Mouse (Mus musculus): ENCODE data around the gene Rbms1. TPM values are rescaled to one million over a fixed set of nuclear protein-coding genes. Genes with fewer than 3 reads are reported as not detected.

Gene Rbms1
- polyA plus RNA-seq, 1 experiment from 2014 or later, result 139 TPM

GRCm38 (mm10) chr2:60939957-60940356, 23.0 kb downstream of the Rbms1 start:
- Histone ChIP-seq H3K9me3 (no peaks in the 10 kb centered on the region), H3K4me2 (peak overlapping the region; percentile 58), H3K9ac (no peak overlapping the region), H3K4me1 (peaks cover 33% of the 10 kb centered on the region), H3K27ac (peak overlapping the region; percentile 94), H3K27me3 (no peaks in the 10 kb centered on the region), H3K36me3 (no peaks in the 10 kb centered on the region), H3K4me3 (peak overlapping the region; percentile 28)
- ATAC-seq (ENCODE audit: borderline replicate concordance, extremely low read depth, low FRiP score, low TSS enrichment), result peak; percentile 44; the same call in 1 of the 2 replicates
- WGBS, result 21% methylated on average over 2 of the region's 2 CpGs

- Histone ChIP-seq H3K9me3 (no peaks in the 10 kb centered on the region), H3K9ac (no peak overlapping the region), H3K27me3 (no peaks in the 10 kb centered on the region), H3K4me3 (no peak overlapping the region), H3K4me2 (no peak overlapping the region), H3K27ac (no peak overlapping the region), H3K36me3 (no peaks in the 10 kb centered on the region), H3K4me1 (peaks cover 30% of the 10 kb centered on the region)
- no peak for ATAC-seq (ENCODE audit: borderline replicate concordance, extremely low read depth, low FRiP score, low TSS enrichment)
- WGBS, result 85% methylated on average over 14 of the region's 14 CpGs
These were observed 26.1 kb downstream of the Rbms1 start for GRCm38 (mm10) chr2:60936910-60937309.

- ATAC-seq (ENCODE audit: borderline replicate concordance, extremely low read depth, low FRiP score, low TSS enrichment), result no peak
- H3K9me3 ChIP-seq, result no peaks in the 10 kb centered on the region
- H3K36me3 ChIP-seq, result no peaks in the 10 kb centered on the region
- H3K27me3 ChIP-seq, result no peaks in the 10 kb centered on the region
- H3K4me2 ChIP-seq, result no peak overlapping the region
- no peak overlapping the region for H3K9ac ChIP-seq
- WGBS, result 90% methylated on average over 5 of the region's 5 CpGs
- H3K4me1 ChIP-seq, result peaks cover 19% of the 10 kb centered on the region
- no peak overlapping the region for H3K27ac ChIP-seq
- no peak overlapping the region for H3K4me3 ChIP-seq
These were observed 34.0 kb downstream of the Rbms1 start for GRCm38 (mm10) chr2:60928948-60929347.

GRCm38 (mm10) chr2:60927906-60928775, 34.9 kb downstream of the Rbms1 start:
- 81% methylated on average over 8 of the region's 8 CpGs for WGBS
- Histone ChIP-seq H3K4me1 (peaks cover 27% of the 10 kb centered on the region), H3K4me3 (no peak overlapping the region), H3K36me3 (no peaks in the 10 kb centered on the region), H3K4me2 (no peak overlapping the region), H3K9ac (no peak overlapping the region), H3K27ac (no peak overlapping the region), H3K9me3 (no peaks in the 10 kb centered on the region), H3K27me3 (no peaks in the 10 kb centered on the region)
- no peak for ATAC-seq (ENCODE audit: borderline replicate concordance, extremely low read depth, low FRiP score, low TSS enrichment)

- Histone ChIP-seq H3K4me2 (no peak overlapping the region), H3K4me1 (peaks cover 42% of the 10 kb centered on the region), H3K27me3 (no peaks in the 10 kb centered on the region), H3K4me3 (no peak overlapping the region), H3K27ac (no peak overlapping the region), H3K9me3 (no peaks in the 10 kb centered on the region), H3K9ac (no peak overlapping the region), H3K36me3 (no peaks in the 10 kb centered on the region)
- ATAC-seq (ENCODE audit: borderline replicate concordance, extremely low read depth, low FRiP score, low TSS enrichment), result no peak
- WGBS, result 50% methylated on average over 5 of the region's 5 CpGs
These were observed 37.9 kb downstream of the Rbms1 start for GRCm38 (mm10) chr2:60925063-60925462.

- H3K36me3 ChIP-seq, result no peaks in the 10 kb centered on the region
- H3K27ac ChIP-seq, result peak overlapping the region; percentile 74
- no peaks in the 10 kb centered on the region for H3K9me3 ChIP-seq
- H3K27me3 ChIP-seq, result no peaks in the 10 kb centered on the region
- H3K9ac ChIP-seq, result no peak overlapping the region
- H3K4me2 ChIP-seq, result no peak overlapping the region
- ATAC-seq (ENCODE audit: borderline replicate concordance, extremely low read depth, low FRiP score, low TSS enrichment), result no peak; the same call in 1 of the 2 replicates
- 35% methylated on average over 11 of the region's 11 CpGs for WGBS
- H3K4me1 ChIP-seq, result peaks cover 49% of the 10 kb centered on the region
- no peak overlapping the region for H3K4me3 ChIP-seq
These were observed 39.0 kb downstream of the Rbms1 start for GRCm38 (mm10) chr2:60923756-60924544.

GRCm38 (mm10) chr2:60923111-60923510, 39.9 kb downstream of the Rbms1 start:
- H3K4me3 ChIP-seq, result no peak overlapping the region
- peaks cover 51% of the 10 kb centered on the region for H3K4me1 ChIP-seq
- H3K4me2 ChIP-seq, result no peak overlapping the region; the same call in 1 of the 2 replicates
- no peaks in the 10 kb centered on the region for H3K9me3 ChIP-seq
- 10% methylated on average over 6 of the region's 6 CpGs for WGBS
- H3K27me3 ChIP-seq, result no peaks in the 10 kb centered on the region
- ATAC-seq (ENCODE audit: borderline replicate concordance, extremely low read depth, low FRiP score, low TSS enrichment), result no peak
- H3K36me3 ChIP-seq, result no peaks in the 10 kb centered on the region
- H3K27ac ChIP-seq, result peak overlapping the region; percentile 74
- H3K9ac ChIP-seq, result no peak overlapping the region

- peak overlapping the region; percentile 74 for H3K27ac ChIP-seq
- 24% methylated on average over 5 of the region's 5 CpGs for WGBS
- peaks cover 54% of the 10 kb centered on the region for H3K4me1 ChIP-seq
- H3K4me3 ChIP-seq, result no peak overlapping the region
- peak; percentile 66 for ATAC-seq (ENCODE audit: borderline replicate concordance, extremely low read depth, low FRiP score, low TSS enrichment)
- 0 out of 2 replicates have a peak overlapping the region, but pooled peaks have one; percentile 5 for H3K4me2 ChIP-seq
- no peak overlapping the region for H3K9ac ChIP-seq
- no peaks in the 10 kb centered on the region for H3K36me3 ChIP-seq
- no peaks in the 10 kb centered on the region for H3K27me3 ChIP-seq
- no peaks in the 10 kb centered on the region for H3K9me3 ChIP-seq
These were observed 40.6 kb downstream of the Rbms1 start for GRCm38 (mm10) chr2:60922351-60922750.

- H3K36me3 ChIP-seq, result no peaks in the 10 kb centered on the region
- no peak overlapping the region for H3K27ac ChIP-seq
- H3K4me3 ChIP-seq, result no peak overlapping the region
- H3K4me2 ChIP-seq, result no peak overlapping the region
- peaks cover 60% of the 10 kb centered on the region for H3K4me1 ChIP-seq
- WGBS, result 29% methylated on average over 3 of the region's 3 CpGs
- no peaks in the 10 kb centered on the region for H3K9me3 ChIP-seq
- no peak overlapping the region for H3K9ac ChIP-seq
- no peak for ATAC-seq (ENCODE audit: borderline replicate concordance, extremely low read depth, low FRiP score, low TSS enrichment)
- no peaks in the 10 kb centered on the region for H3K27me3 ChIP-seq
These were observed 42.9 kb downstream of the Rbms1 start for GRCm38 (mm10) chr2:60920076-60920475.

- Histone ChIP-seq H3K27ac (no peak overlapping the region), H3K4me2 (no peak overlapping the region), H3K4me3 (no peak overlapping the region), H3K9ac (no peak overlapping the region), H3K36me3 (no peaks in the 10 kb centered on the region), H3K27me3 (no peaks in the 10 kb centered on the region), H3K4me1 (peaks cover 48% of the 10 kb centered on the region), H3K9me3 (no peaks in the 10 kb centered on the region)
- WGBS, result 70% methylated on average over 7 of the region's 7 CpGs
- ATAC-seq (ENCODE audit: borderline replicate concordance, extremely low read depth, low FRiP score, low TSS enrichment), result no peak
These were observed 44.6 kb downstream of the Rbms1 start for GRCm38 (mm10) chr2:60918401-60918800.

GRCm38 (mm10) chr2:60914524-60915280, 48.3 kb downstream of the Rbms1 start:
- H3K27me3 ChIP-seq, result no peaks in the 10 kb centered on the region
- H3K27ac ChIP-seq, result no peak overlapping the region
- no peak overlapping the region for H3K4me3 ChIP-seq
- no peak overlapping the region for H3K9ac ChIP-seq
- WGBS, result 72% methylated on average over 7 of the region's 7 CpGs
- peaks cover 58% of the 10 kb centered on the region for H3K4me1 ChIP-seq
- no peak for ATAC-seq (ENCODE audit: borderline replicate concordance, extremely low read depth, low FRiP score, low TSS enrichment)
- no peaks in the 10 kb centered on the region for H3K9me3 ChIP-seq
- no peak overlapping the region for H3K4me2 ChIP-seq
- no peaks in the 10 kb centered on the region for H3K36me3 ChIP-seq
